Mouse (Mus musculus): ENCODE results near the gene Zfp69. TPM values are rescaled to one million over a fixed set of nuclear protein-coding genes. Genes with fewer than 3 reads are reported as not detected.
A peak's percentile ranks its signal among the peaks of the same experiment; 100 is the strongest.

Zfp69 gene
- 1 to 10 TPM; 4.0 to 4.1 TPM for total RNA-seq (2021)

GRCm38 (mm10) chr4:120951428-120951973, at the start of gene Zfp69:
Gene Zfp69, minus strand, starts transcription at chr4:120951699.
- intact Hi-C loops (cut with DNase I) = no loop called here
- peak; percentile 94 for DNase-seq

GRCm38 (mm10) chr4:121001042-121001441, 49.5 kb upstream of the Zfp69 start:
- DNase-seq = no peak
- intact Hi-C loops (cut with DNase I) = no loop called here

GRCm38 (mm10) chr4:120995911-120996310, 44.4 kb upstream of the Zfp69 start:
- DNase-seq = no peak
- intact Hi-C loops (cut with DNase I) = no loop called here

- no peak for DNase-seq
- intact Hi-C loops (cut with DNase I) = no loop called here
Observed at GRCm38 (mm10) chr4:120993025-120993424, 41.5 kb upstream of the Zfp69 start.

- intact Hi-C loops (cut with DNase I) = no loop called here
- DNase-seq = no peak
Observed at GRCm38 (mm10) chr4:120992284-120992683, 40.8 kb upstream of the Zfp69 start.

- DNase-seq = no peak
- intact Hi-C loops (cut with DNase I) = loop anchor here (5.0 to 10.0 kb wide), 2 partner anchors 45 to 247 kb away; no protein-coding TSS in a partner anchor
Observed at GRCm38 (mm10) chr4:120987319-120987718, 35.8 kb upstream of the Zfp69 start.

GRCm38 (mm10) chr4:120986446-120986845, 34.9 kb upstream of the Zfp69 start:
- intact Hi-C loops (cut with DNase I) = loop anchor here (5.0 to 10.0 kb wide), 2 partner anchors 46 to 248 kb away; no protein-coding TSS in a partner anchor
- peak; percentile 17 for DNase-seq

- intact Hi-C loops (cut with DNase I) = no loop called here
- DNase-seq = no peak
Observed at GRCm38 (mm10) chr4:120978221-120978620, 26.7 kb upstream of the Zfp69 start.

GRCm38 (mm10) chr4:120975428-120975734, 23.9 kb upstream of the Zfp69 start:
- intact Hi-C loops (cut with DNase I) = no loop called here
- no peak for DNase-seq

GRCm38 (mm10) chr4:120974711-120975427, 23.4 kb upstream of the Zfp69 start:
- no peak for DNase-seq

GRCm38 (mm10) chr4:120971842-120972241, 20.3 kb upstream of the Zfp69 start:
- DNase-seq = no peak
- intact Hi-C loops (cut with DNase I) = no loop called here

More at GRCm38 (mm10) chr4:120974711-120975427, 23.4 kb upstream of the Zfp69 start:
- intact Hi-C loops (cut with DNase I) = no loop called here

GRCm38 (mm10) chr4:120969382-120970146, 18.1 kb upstream of the Zfp69 start:
- DNase-seq = peak; percentile 44
- intact Hi-C loops (cut with DNase I) = no loop called here

- intact Hi-C loops (cut with DNase I) = no loop called here
- no peak for DNase-seq
Observed at GRCm38 (mm10) chr4:120968486-120968885, 17.0 kb upstream of the Zfp69 start.

- no peak for DNase-seq
- intact Hi-C loops (cut with DNase I) = no loop called here
Observed at GRCm38 (mm10) chr4:120955586-120955985, 4.1 kb upstream of the Zfp69 start.

GRCm38 (mm10) chr4:120953667-120954066, 2.2 kb upstream of the Zfp69 start:
- DNase-seq = no peak
- intact Hi-C loops (cut with DNase I) = no loop called here

GRCm38 (mm10) chr4:120953038-120953437, 1.5 kb upstream of the Zfp69 start:
- intact Hi-C loops (cut with DNase I) = no loop called here
- DNase-seq = no peak

- intact Hi-C loops (cut with DNase I) = no loop called here
- DNase-seq = no peak
Observed at GRCm38 (mm10) chr4:120952163-120952562, 664 bp upstream of the Zfp69 start.

GRCm38 (mm10) chr4:120950763-120951427, 604 bp downstream of the Zfp69 start:
- intact Hi-C loops (cut with DNase I) = no loop called here
- no peak for DNase-seq

- intact Hi-C loops (cut with DNase I) = no loop called here
- no peak for DNase-seq
Observed at GRCm38 (mm10) chr4:120948938-120949337, 2.6 kb downstream of the Zfp69 start.

GRCm38 (mm10) chr4:120935006-120935405, 16.5 kb downstream of the Zfp69 start:
- intact Hi-C loops (cut with DNase I) = no loop called here

GRCm38 (mm10) chr4:120930736-120931135, 20.8 kb downstream of the Zfp69 start:
- intact Hi-C loops (cut with DNase I) = no loop called here
- no peak for DNase-seq

More at GRCm38 (mm10) chr4:120935006-120935405, 16.5 kb downstream of the Zfp69 start:
- no peak for DNase-seq

All from left cerebral cortex, postnatal 4 days (tissue).